Mouse (Mus musculus) hindbrain, embryonic 13.5 days (tissue): ENCODE data around the gene Cd244a. TPM values are rescaled to one million over a fixed set of nuclear protein-coding genes. Genes with fewer than 3 reads are reported as not detected.

Source experiments
- microRNA-seq: library from miRNA; unstranded; fragments of <30 nt; microRNA quantifications from one replicate; pipeline ENCODE4, GENCODE M21; 2016
- polyA plus RNA-seq: library from polyadenylated mRNA; unstranded; fragments of >200 nt; fragmentation: Nextera tagmentation; extraction: Ambion mirVana; gene quantifications from 2 replicates; pipeline ENCODE4 v1.2.1, GENCODE M21; 2015

Gene Cd244a
- polyA plus RNA-seq, 1 experiment from 2014 or later: 0.04 TPM

Small RNAs within 50 kb of the gene (microRNA-seq; reads per million reads assigned to microRNA genes)
- gene Mir7683: not detected

Other genes starting within 250 kb of the Cd244a start
- 51.6 and 52.3 TPM in 2 replicates for gene Dedd, start 230.0 kb upstream of the Cd244a start, polyA plus RNA-seq
- gene Nit1, start 213.5 kb upstream of the Cd244a start, polyA plus RNA-seq: 54.8 and 59.7 TPM in 2 replicates
- gene Pfdn2, start 213.5 kb upstream of the Cd244a start, polyA plus RNA-seq: 164 and 169 TPM in 2 replicates
- 2.8 and 3.3 TPM in 2 replicates for gene Klhdc9, start 198.4 kb upstream of the Cd244a start, polyA plus RNA-seq
- 1.4 and 1.7 TPM in 2 replicates for gene Nectin4, start 189.1 kb upstream of the Cd244a start, polyA plus RNA-seq
- 1.00 and 1.0 TPM in 2 replicates for gene Arhgap30, start 170.2 kb upstream of the Cd244a start, polyA plus RNA-seq
- gene Usf1, start 147.9 kb upstream of the Cd244a start, polyA plus RNA-seq: 202 and 209 TPM in 2 replicates
- 10.0 and 11.7 TPM in 2 replicates for gene Tstd1, start 140.3 kb upstream of the Cd244a start, polyA plus RNA-seq
- 12.2 and 13.3 TPM in 2 replicates for gene F11r, start 121.7 kb upstream of the Cd244a start, polyA plus RNA-seq
- gene Alyref2, start 55.7 kb upstream of the Cd244a start, polyA plus RNA-seq: 32.0 and 34.5 TPM in 2 replicates
- not detected in 2 replicates for gene Itln1, start 23.9 kb upstream of the Cd244a start, polyA plus RNA-seq
- gene Ly9, start 48.2 kb downstream of the Cd244a start, polyA plus RNA-seq: 0.16 TPM in 1 of 2 replicates, not detected in the other
- not detected in 2 replicates for gene Slamf7, start 93.8 kb downstream of the Cd244a start, polyA plus RNA-seq
- gene Cd48, start 122.8 kb downstream of the Cd244a start, polyA plus RNA-seq: 1.1 and 1.2 TPM in 2 replicates
- 0.12 and 0.40 TPM in 2 replicates for gene Slamf1, start 207.9 kb downstream of the Cd244a start, polyA plus RNA-seq